Mouse (Mus musculus) hindbrain, embryonic 14.5 days (tissue): Measurements from ENCODE around the gene Enpp6. TPM values are rescaled to one million over a fixed set of nuclear protein-coding genes. Genes with fewer than 3 reads are reported as not detected.

Source experiments
- ATAC-seq: fragments of 200-750 bp; cut with Nextera tagmentation; 2 replicates; pipeline ENCODE4 v1.8.0; 2017; ENCODE audit warnings: moderate number of reproducible peaks, mild to moderate bottlenecking, moderate TSS enrichment, moderate library complexity; ENCODE audit not compliant: low FRiP score
- DNase-seq: peaks from one replicate; pipeline ENCODE4 v3.0.0-alpha.2; 2015; ENCODE audit warnings: low spot score
- H3K27ac ChIP-seq: fragments of 300-500 bp; sonication (generic); 2 replicates; pipeline ENCODE4 v1.5.1; 2014; ENCODE audit warnings: mild to moderate bottlenecking, moderate library complexity
- H3K27me3 ChIP-seq: fragments of 300-500 bp; sonication (generic); 2 replicates; pipeline ENCODE4 v1.6.1; 2014; ENCODE audit warnings: mild to moderate bottlenecking, low read length, mixed read lengths; ENCODE audit not compliant: control insufficient read depth, insufficient read depth
- H3K36me3 ChIP-seq: fragments of 300-500 bp; sonication (generic); replicated peaks from 2 replicates; pipeline ENCODE4 v1.6.1; 2014; ENCODE audit not compliant: control insufficient read depth, insufficient read depth
- H3K4me1 ChIP-seq: fragments of 300-500 bp; sonication (generic); replicated peaks from 2 replicates; pipeline ENCODE4 v1.6.1; 2014; ENCODE audit warnings: antibody characterized with exemption, low read length, mixed read lengths; ENCODE audit not compliant: control insufficient read depth, insufficient read depth
- H3K4me2 ChIP-seq: fragments of 300-500 bp; sonication (generic); replicated peaks from 2 replicates; pipeline ENCODE4 v1.6.1; 2014; ENCODE audit warnings: mild to moderate bottlenecking, moderate library complexity
- H3K4me3 ChIP-seq: fragments of 300-500 bp; sonication (generic); replicated peaks from 2 replicates; pipeline ENCODE4 v1.5.1; 2014; ENCODE audit warnings: mild to moderate bottlenecking, low read length
- H3K9ac ChIP-seq: fragments of 300-500 bp; sonication (generic); 2 replicates; pipeline ENCODE4 v1.6.1; 2014
- H3K9me3 ChIP-seq: fragments of 300-500 bp; sonication (generic); 2 replicates; pipeline ENCODE4 v1.6.1; 2016; ENCODE audit warnings: low read length; ENCODE audit not compliant: control insufficient read depth
- WGBS: fragments of 180-500 bp; shearing (Covaris S2); extraction: QIAGEN DNeasy Blood & Tissue Kit; methylation state at CpG from one replicate; pipeline ENCODE4 v1.1.7; 2014; 5-methylcytosine and 5-hydroxymethylcytosine counted together
- polyA plus RNA-seq: library from polyadenylated mRNA; unstranded; fragments of >200 nt; fragmentation: Nextera tagmentation; extraction: Ambion mirVana; gene quantifications from 2 replicates; pipeline ENCODE4 v1.2.1, GENCODE M21; 2014

Gene Enpp6
- polyA plus RNA-seq, 1 experiment from 2014 or later = 1.8 TPM

GRCm38 (mm10) chr8:47047146-47047545 lies 60.5 kb downstream of the Enpp6 start:
- ATAC-seq = no peak
- Histone ChIP-seq H3K9ac (no peak overlapping the region), H3K4me2 (no peak overlapping the region), H3K4me3 (no peak overlapping the region), H3K36me3 (no peaks in the 10 kb centered on the region), H3K9me3 (peaks cover 11% of the 10 kb centered on the region; the same call in 1 of the 2 replicates), H3K27me3 (no peaks in the 10 kb centered on the region), H3K27ac (no peak overlapping the region), H3K4me1 (no peaks in the 10 kb centered on the region)
- no peak for DNase-seq
- 84% methylated on average over 2 of the region's 2 CpGs for WGBS

- Histone ChIP-seq H3K4me1 (no peaks in the 10 kb centered on the region), H3K4me3 (no peak overlapping the region), H3K27ac (no peak overlapping the region), H3K9me3 (peaks cover 6% of the 10 kb centered on the region; the same call in 1 of the 2 replicates), H3K9ac (no peak overlapping the region), H3K36me3 (no peaks in the 10 kb centered on the region), H3K4me2 (no peak overlapping the region), H3K27me3 (no peaks in the 10 kb centered on the region)
- DNase-seq (no peak), ATAC-seq (no peak)
- 87% methylated on average over 10 of the region's 10 CpGs for WGBS
Observed at GRCm38 (mm10) chr8:47048584-47048983, 61.9 kb downstream of the Enpp6 start.

- Histone ChIP-seq H3K4me2 (no peak overlapping the region), H3K4me3 (no peak overlapping the region), H3K9ac (no peak overlapping the region), H3K36me3 (no peaks in the 10 kb centered on the region), H3K27ac (no peak overlapping the region), H3K27me3 (no peaks in the 10 kb centered on the region), H3K9me3 (no peaks in the 10 kb centered on the region), H3K4me1 (no peaks in the 10 kb centered on the region)
- DNase-seq = no peak
- WGBS = 66% methylated on average over 3 of the region's 3 CpGs
- no peak for ATAC-seq
Observed at GRCm38 (mm10) chr8:47052643-47053042, 66.0 kb downstream of the Enpp6 start.

GRCm38 (mm10) chr8:47056086-47056485 lies 69.4 kb downstream of the Enpp6 start:
- no peak overlapping the region for H3K9ac ChIP-seq
- 95% methylated on average over 1 of the region's 1 CpGs for WGBS

GRCm38 (mm10) chr8:47058526-47058925 lies 71.8 kb downstream of the Enpp6 start:
- ATAC-seq (no peak), DNase-seq (no peak)
- 25% methylated on average over 4 of the region's 4 CpGs for WGBS
- no peak overlapping the region for H3K9ac ChIP-seq
- H3K9me3 ChIP-seq = no peaks in the 10 kb centered on the region
- no peaks in the 10 kb centered on the region for H3K4me1 ChIP-seq
- no peak overlapping the region for H3K4me3 ChIP-seq
- H3K27ac ChIP-seq = no peak overlapping the region
- H3K36me3 ChIP-seq = no peaks in the 10 kb centered on the region
- no peak overlapping the region for H3K4me2 ChIP-seq
- no peaks in the 10 kb centered on the region for H3K27me3 ChIP-seq

More at GRCm38 (mm10) chr8:47056086-47056485, 69.4 kb downstream of the Enpp6 start:
- H3K36me3 ChIP-seq = no peaks in the 10 kb centered on the region
- no peak for ATAC-seq
- H3K27me3 ChIP-seq = no peaks in the 10 kb centered on the region
- H3K4me2 ChIP-seq = no peak overlapping the region
- no peak for DNase-seq
- H3K27ac ChIP-seq = no peak overlapping the region
- no peak overlapping the region for H3K4me3 ChIP-seq
- no peaks in the 10 kb centered on the region for H3K9me3 ChIP-seq
- H3K4me1 ChIP-seq = no peaks in the 10 kb centered on the region

GRCm38 (mm10) chr8:47058971-47059370 lies 72.3 kb downstream of the Enpp6 start:
- no peak overlapping the region for H3K9ac ChIP-seq
- no peaks in the 10 kb centered on the region for H3K9me3 ChIP-seq
- ATAC-seq (no peak), DNase-seq (no peak)
- WGBS = 52% methylated on average over 2 of the region's 2 CpGs
- no peaks in the 10 kb centered on the region for H3K36me3 ChIP-seq
- H3K4me2 ChIP-seq = no peak overlapping the region
- no peaks in the 10 kb centered on the region for H3K27me3 ChIP-seq
- H3K27ac ChIP-seq = no peak overlapping the region
- H3K4me1 ChIP-seq = no peaks in the 10 kb centered on the region
- no peak overlapping the region for H3K4me3 ChIP-seq

GRCm38 (mm10) chr8:47061105-47061720 lies 74.5 kb downstream of the Enpp6 start:
- 79% methylated on average over 7 of the region's 7 CpGs for WGBS
- Histone ChIP-seq H3K9me3 (no peaks in the 10 kb centered on the region), H3K27me3 (no peaks in the 10 kb centered on the region), H3K4me2 (no peak overlapping the region), H3K9ac (no peak overlapping the region), H3K36me3 (no peaks in the 10 kb centered on the region), H3K4me1 (no peaks in the 10 kb centered on the region), H3K4me3 (no peak overlapping the region), H3K27ac (no peak overlapping the region)
- ATAC-seq = no peak
- DNase-seq = no peak

- Histone ChIP-seq H3K27ac (no peak overlapping the region), H3K4me1 (no peaks in the 10 kb centered on the region), H3K9me3 (peaks cover under 1% of the 10 kb centered on the region; the same call in 1 of the 2 replicates), H3K4me3 (no peak overlapping the region), H3K9ac (no peak overlapping the region), H3K36me3 (no peaks in the 10 kb centered on the region), H3K4me2 (no peak overlapping the region), H3K27me3 (no peaks in the 10 kb centered on the region)
- ATAC-seq (no peak), DNase-seq (no peak)
- WGBS = 95% methylated on average over 9 of the region's 9 CpGs
Observed at GRCm38 (mm10) chr8:47067121-47067520, 80.4 kb downstream of the Enpp6 start.

GRCm38 (mm10) chr8:47069634-47070033 lies 82.9 kb downstream of the Enpp6 start:
- H3K9ac ChIP-seq = no peak overlapping the region
- no peak overlapping the region for H3K27ac ChIP-seq
- H3K4me1 ChIP-seq = no peaks in the 10 kb centered on the region
- 85% methylated on average over 3 of the region's 3 CpGs for WGBS
- H3K27me3 ChIP-seq = no peaks in the 10 kb centered on the region
- no peaks in the 10 kb centered on the region for H3K36me3 ChIP-seq
- no peak overlapping the region for H3K4me2 ChIP-seq
- no peak overlapping the region for H3K4me3 ChIP-seq
- peaks cover 9% of the 10 kb centered on the region; the same call in 1 of the 2 replicates for H3K9me3 ChIP-seq
- DNase-seq (no peak), ATAC-seq (no peak)

- Histone ChIP-seq H3K36me3 (no peaks in the 10 kb centered on the region), H3K27me3 (no peaks in the 10 kb centered on the region), H3K9me3 (peaks cover 9% of the 10 kb centered on the region; the same call in 1 of the 2 replicates), H3K4me3 (no peak overlapping the region), H3K4me1 (no peaks in the 10 kb centered on the region), H3K27ac (no peak overlapping the region), H3K9ac (no peak overlapping the region), H3K4me2 (no peak overlapping the region)
- ATAC-seq = no peak
- 87% methylated on average over 5 of the region's 5 CpGs for WGBS
- DNase-seq = no peak
Observed at GRCm38 (mm10) chr8:47072001-47072400, 85.3 kb downstream of the Enpp6 start.
